Mouse (Mus musculus): ENCODE results near the gene Rbm24.

Gene Rbm24

GRCm38 (mm10) chr13:46438960-46439359 is 20.7 kb downstream of the Rbm24 start:
- no peak for DNase-seq (ENCODE audit: low spot score in 2 of 2)

DNA sequence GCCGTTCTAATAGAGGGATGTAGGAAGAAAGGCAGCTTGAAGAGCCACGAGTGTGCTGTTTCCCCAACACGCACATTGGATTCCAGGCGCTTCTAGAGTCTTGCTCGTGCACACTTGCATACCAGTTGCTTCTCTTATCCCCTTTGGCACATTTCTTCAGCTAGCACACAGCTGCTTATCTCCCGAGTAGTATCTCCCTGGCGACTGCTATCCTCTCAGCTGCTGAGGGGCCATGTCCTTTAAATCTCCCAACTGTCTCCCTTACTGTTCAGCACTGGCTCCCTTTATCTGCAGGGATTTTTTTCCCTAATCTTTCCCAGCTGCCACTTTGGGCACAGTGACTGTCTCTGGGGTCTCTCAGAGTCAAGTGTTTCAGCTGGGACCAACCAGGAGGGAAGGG is 25.8 kb downstream of the Rbm24 start:
- no peak for DNase-seq (ENCODE audit: low spot score in 2 of 2)

GRCm38 (mm10) chr13:46446062-46446461 is 27.8 kb downstream of the Rbm24 start:
- DNase-seq (ENCODE audit: low spot score in 2 of 2): no peak

GRCm38 (mm10) chr13:46448276-46448675 is 30.0 kb downstream of the Rbm24 start:
- no peak for DNase-seq (ENCODE audit: low spot score in 2 of 2)

DNA sequence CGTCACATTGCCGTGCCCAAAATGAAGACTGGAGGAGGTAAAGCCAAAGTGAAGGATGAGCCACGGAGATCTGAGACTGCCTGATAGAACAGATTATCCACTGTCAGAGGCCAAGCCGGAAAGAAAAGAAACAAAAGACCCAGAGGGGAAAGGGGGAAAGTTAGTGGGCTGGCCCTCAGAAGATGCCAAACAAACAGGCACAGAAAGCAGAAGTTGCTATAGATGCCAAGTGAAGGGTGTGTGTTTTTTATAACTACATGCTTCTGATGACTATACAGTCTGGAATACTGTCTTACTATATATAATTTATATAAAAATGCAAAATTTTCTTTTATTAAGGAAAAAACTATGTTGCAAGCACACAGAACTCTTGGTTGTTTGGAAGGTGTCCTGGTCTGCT is 31.7 kb downstream of the Rbm24 start:
- DNase-seq (ENCODE audit: low spot score in 2 of 2): no peak

DNA sequence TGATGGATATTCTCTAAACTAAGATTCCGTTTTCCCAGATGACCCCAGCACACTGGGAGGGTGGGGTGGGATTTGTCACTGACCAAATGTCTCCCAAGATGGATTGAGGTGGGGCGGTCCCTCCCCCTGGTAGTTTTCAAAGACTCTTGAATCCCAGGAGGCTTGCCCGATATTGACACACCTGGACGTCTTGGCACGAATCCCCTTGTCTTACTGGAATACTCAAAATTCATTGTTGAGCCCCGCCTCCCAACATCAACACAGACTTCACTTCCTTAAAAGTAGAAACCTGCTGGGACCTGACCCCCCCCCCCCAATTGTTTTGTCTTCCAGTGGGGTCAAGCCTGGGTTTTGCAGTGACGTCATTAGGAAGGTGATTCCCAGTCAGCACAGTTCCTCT is 32.4 kb downstream of the Rbm24 start:
- no peak for DNase-seq (ENCODE audit: low spot score in 2 of 2)

GRCm38 (mm10) chr13:46451548-46451947 is 33.3 kb downstream of the Rbm24 start:
- no peak for DNase-seq (ENCODE audit: low spot score in 2 of 2)

DNA sequence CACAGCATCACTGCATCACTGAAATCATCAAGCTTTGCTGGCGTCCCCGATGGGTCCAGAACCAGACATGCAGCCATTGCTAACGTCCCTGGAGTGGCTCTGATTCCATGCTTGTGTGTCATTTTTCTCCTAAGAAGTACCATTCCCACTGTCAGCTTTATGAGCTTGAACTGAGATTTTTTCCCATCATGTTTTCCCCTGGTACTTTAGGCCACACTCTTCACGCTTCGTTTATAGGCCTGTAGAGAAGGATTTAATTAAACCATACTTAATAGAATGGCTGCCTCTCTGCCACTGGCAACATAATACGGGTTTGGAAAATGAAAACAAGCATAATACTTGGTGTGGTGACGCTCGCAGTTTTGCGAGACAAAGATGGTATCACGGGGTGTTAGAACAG is 41.3 kb downstream of the Rbm24 start:
- no peak for DNase-seq (ENCODE audit: low spot score in 2 of 2)

GRCm38 (mm10) chr13:46462280-46462679 is 44.0 kb downstream of the Rbm24 start:
- no peak for DNase-seq (ENCODE audit: low spot score in 2 of 2)

DNA sequence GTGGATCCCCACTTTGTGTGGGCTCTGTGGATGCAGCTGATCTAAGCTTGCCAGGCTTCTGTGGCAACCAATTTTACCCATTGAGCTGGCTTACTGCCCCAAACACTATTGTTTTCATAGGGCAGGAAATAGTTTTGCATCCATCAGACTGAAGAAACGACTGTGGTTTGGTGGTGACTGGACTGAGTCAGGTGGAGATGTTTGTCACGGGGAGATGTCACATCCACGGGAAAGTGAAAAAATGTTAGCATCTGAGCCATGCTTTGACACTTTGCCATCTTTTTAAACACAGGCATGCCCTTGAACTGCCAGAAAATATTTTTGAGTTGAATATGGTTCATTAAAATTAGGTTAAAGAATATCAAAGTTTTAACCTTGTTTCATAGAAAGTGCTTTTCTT is 45.5 kb downstream of the Rbm24 start:
- no peak for DNase-seq (ENCODE audit: low spot score in 2 of 2)

- DNase-seq (ENCODE audit: low spot score in 2 of 2): no peak
Measured at GRCm38 (mm10) chr13:46468251-46468650, 50.0 kb downstream of the Rbm24 start.

DNA sequence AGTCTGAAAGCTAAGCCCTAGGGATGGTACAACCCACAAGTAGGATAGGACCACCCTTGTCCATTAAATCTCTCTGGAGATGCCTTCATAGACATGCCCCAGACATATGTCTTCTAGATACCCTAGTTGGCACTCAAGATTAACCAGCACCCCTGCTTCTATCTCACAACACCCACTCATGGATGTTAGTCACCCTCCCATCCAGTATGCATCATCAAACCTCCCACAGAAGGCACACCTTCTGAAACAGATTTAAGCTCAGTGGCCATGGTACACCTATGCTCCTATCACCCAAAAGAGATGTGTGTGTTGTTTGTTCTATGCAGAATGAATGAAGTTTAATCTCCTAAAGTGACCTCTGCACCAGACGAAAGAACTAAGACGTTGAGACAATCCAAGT is 51.3 kb downstream of the Rbm24 start:
- no peak for DNase-seq (ENCODE audit: low spot score in 2 of 2)

Measured in spleen, postnatal 36 days (tissue).